Mouse (Mus musculus): Measurements from ENCODE around the gene Ppil2. TPM values are rescaled to one million over a fixed set of nuclear protein-coding genes. Genes with fewer than 3 reads are reported as not detected.

Gene Ppil2
- polyA plus RNA-seq (2015; fragmentation: Nextera tagmentation; extraction: Ambion mirVana) = 130 and 132 TPM in 2 replicates

DNA sequence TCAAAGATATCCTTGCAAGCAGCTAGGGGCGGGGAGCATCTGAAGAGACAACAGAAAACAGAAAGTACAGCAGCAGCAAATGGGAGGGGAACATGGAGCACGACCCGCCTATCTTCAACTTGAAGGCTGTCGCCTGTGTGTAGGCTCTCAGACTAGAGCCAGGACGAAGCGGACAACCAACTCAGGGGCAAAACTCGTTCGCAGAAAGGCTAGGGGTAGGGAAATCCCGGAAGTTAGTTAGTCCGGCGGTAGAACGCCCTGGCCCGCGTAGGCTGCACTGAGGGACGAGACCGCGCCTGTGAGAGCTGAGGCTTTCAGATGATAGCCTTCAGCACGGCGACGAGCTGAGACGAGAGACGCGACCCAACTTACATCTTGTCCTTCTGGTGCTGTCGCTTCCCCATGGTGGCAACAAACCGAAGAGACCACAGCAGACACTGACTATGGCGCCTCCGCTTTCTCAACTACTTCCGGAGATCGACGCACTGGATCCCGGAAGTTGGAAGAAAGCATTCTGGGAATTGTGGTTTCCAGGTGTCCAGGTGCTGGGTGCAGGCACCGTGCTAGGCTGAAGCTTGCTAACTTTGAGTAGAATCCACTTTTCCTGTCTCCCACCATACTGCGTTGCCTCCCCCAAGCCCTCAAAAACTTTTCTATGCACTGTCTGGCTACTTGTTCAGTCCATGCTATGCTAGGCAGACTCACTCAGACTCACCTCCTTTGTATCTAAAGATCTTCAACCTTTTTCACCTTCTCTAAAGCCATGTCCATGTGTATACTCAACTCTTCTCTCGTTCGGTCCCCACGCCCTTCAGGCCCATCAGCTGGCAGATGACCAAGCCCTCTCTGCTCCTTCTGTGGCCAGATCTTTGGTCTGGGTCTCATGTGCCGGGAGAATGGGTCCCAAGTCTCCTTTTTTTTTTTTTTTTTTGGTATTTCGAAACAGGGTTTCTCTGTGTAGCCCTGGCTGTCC lies at the start of gene Ppil2:
Gene Ppil2, minus strand, starts transcription at position 487 of the 973 bp plus-strand sequence.
- Histone ChIP-seq H3K27ac (ENCODE audit: low read length) (peak within 1 kb of the TSS; percentile 54; the same call in 1 of the 2 replicates), H3K27me3 (replicated peaks; ENCODE audit: control insufficient read depth, insufficient read depth, low read length) (no peaks in the 10 kb centered on the region), H3K9ac (ENCODE audit: low read depth, low read length) (peak within 1 kb of the TSS; percentile 86), H3K9me3 (ENCODE audit: control insufficient read depth, low read length) (no peaks in the 10 kb centered on the region), H3K36me3 (ENCODE audit: control insufficient read depth, insufficient read depth, low read length) (no peaks in the 10 kb centered on the region), H3K4me1 (ENCODE audit: control insufficient read depth, insufficient read depth, low read length) (peaks cover 5% of the 10 kb centered on the region), H3K4me3 (ENCODE audit: low read length) (peak within 1 kb of the TSS; percentile 92), H3K4me2 (ENCODE audit: low read depth, low read length) (peak within 1 kb of the TSS; percentile 52)
- 9% methylated on average over 38 of the region's 38 CpGs for whole genome bisulfite sequencing
- ATAC-seq = peak; percentile 90

DNA sequence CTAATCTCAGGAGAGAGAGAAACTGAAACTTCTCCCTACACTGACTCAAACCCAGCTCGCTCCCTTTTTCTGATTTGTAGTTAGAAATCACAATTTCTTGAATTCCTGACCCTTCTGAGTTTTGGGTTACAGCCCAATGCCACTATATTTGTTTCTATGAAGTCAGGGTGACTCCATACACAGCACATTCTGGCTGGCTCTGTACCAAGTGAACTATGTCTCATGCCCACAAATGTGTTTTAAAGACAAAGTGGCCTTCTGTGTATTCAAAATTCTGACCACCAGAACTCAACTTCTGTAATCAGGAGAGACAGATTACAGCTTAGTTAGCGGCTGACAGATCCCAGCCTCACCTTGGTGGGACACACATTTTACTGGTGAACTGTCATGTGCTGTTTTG lies 43.3 kb upstream of the Ppil2 start:
- Histone ChIP-seq H3K4me3 (ENCODE audit: low read length) (no peak overlapping the region), H3K9me3 (ENCODE audit: control insufficient read depth, low read length) (no peaks in the 10 kb centered on the region), H3K36me3 (ENCODE audit: control insufficient read depth, insufficient read depth, low read length) (peaks cover 1% of the 10 kb centered on the region), H3K27ac (ENCODE audit: low read length) (no peak overlapping the region), H3K27me3 (replicated peaks; ENCODE audit: control insufficient read depth, insufficient read depth, low read length) (no peaks in the 10 kb centered on the region), H3K4me1 (ENCODE audit: control insufficient read depth, insufficient read depth, low read length) (peaks cover 2% of the 10 kb centered on the region; the same call in 1 of the 2 replicates), H3K4me2 (ENCODE audit: low read depth, low read length) (no peak overlapping the region), H3K9ac (ENCODE audit: low read depth, low read length) (no peak overlapping the region)
- 99% methylated on average over 2 of the region's 2 CpGs for WGBS
- ATAC-seq = no peak

DNA sequence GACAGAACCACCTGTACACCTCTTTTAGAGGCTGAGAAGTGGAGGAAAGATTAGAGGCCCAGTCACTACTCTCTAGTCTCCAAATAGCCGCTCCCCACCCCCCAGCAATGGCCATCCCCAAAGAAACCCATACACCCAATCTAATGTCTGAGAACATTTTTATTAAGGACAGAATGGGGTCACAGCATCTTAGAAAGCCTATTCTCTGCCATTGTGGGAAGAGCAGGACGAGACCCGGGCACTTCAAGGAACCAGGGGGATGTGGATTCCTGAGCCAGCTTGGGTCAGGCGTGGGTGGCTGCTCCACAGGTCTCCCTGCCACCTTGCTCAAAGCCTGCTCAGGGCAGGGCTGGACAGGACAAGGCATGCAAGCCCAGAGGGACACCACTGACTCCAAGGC lies 40.8 kb upstream of the Ppil2 start:
- Histone ChIP-seq H3K4me3 (ENCODE audit: low read length) (no peak overlapping the region), H3K36me3 (ENCODE audit: control insufficient read depth, insufficient read depth, low read length) (no peaks in the 10 kb centered on the region), H3K9me3 (ENCODE audit: control insufficient read depth, low read length) (no peaks in the 10 kb centered on the region), H3K4me1 (ENCODE audit: control insufficient read depth, insufficient read depth, low read length) (peaks cover 10% of the 10 kb centered on the region), H3K27ac (ENCODE audit: low read length) (no peak overlapping the region), H3K9ac (ENCODE audit: low read depth, low read length) (no peak overlapping the region), H3K4me2 (ENCODE audit: low read depth, low read length) (no peak overlapping the region), H3K27me3 (replicated peaks; ENCODE audit: control insufficient read depth, insufficient read depth, low read length) (no peaks in the 10 kb centered on the region)
- WGBS = 98% methylated on average over 4 of the region's 4 CpGs
- ATAC-seq = no peak

DNA sequence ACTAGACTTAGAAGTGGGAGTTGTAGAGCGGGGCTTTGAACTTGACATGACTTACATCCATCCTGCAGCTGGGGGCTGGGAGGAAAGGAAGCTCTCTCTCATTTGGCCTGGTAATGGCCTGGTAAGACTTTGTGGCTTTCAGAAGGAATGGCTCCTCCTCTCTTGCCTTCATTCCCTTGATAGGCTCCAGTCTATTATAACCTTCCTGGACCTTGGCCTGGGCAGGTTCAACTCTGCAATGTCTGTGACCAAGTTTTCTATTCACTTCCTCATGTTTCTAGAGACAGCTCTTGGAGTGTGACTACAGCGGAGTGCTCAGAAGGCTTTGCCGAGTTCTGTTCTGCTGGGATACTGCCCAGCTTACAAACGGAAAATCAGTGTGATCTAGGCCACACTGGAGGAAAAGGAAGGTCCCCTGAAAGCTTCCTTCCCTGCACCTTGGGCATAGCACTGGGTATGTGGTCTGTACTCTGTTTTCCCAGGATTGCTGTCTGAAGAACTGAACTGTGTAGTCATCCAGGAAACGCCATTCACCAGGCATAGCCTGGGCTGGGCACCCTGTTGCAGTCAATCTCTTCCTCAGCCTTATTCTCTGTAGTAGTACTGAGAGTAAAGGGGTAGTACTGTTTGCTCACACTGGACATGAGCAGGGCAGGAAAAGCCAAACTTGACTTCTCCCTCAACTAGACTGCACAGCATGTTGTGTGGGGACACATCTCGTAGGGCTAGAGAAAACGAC lies 39.6 kb upstream of the Ppil2 start:
- Histone ChIP-seq H3K9ac (ENCODE audit: low read depth, low read length) (peak overlapping the region; percentile 34; the same call in 1 of the 2 replicates), H3K4me2 (ENCODE audit: low read depth, low read length) (peak overlapping the region; percentile 32; the same call in 1 of the 2 replicates), H3K27me3 (replicated peaks; ENCODE audit: control insufficient read depth, insufficient read depth, low read length) (no peaks in the 10 kb centered on the region), H3K4me1 (ENCODE audit: control insufficient read depth, insufficient read depth, low read length) (peaks cover 10% of the 10 kb centered on the region), H3K36me3 (ENCODE audit: control insufficient read depth, insufficient read depth, low read length) (no peaks in the 10 kb centered on the region), H3K27ac (ENCODE audit: low read length) (peak overlapping the region; percentile 95), H3K4me3 (ENCODE audit: low read length) (0 out of 2 replicates have a peak overlapping the region, but pooled peaks have one; percentile 8), H3K9me3 (ENCODE audit: control insufficient read depth, low read length) (no peaks in the 10 kb centered on the region)
- peak; percentile 82 for ATAC-seq
- 74% methylated on average over 7 of the region's 7 CpGs for WGBS

DNA sequence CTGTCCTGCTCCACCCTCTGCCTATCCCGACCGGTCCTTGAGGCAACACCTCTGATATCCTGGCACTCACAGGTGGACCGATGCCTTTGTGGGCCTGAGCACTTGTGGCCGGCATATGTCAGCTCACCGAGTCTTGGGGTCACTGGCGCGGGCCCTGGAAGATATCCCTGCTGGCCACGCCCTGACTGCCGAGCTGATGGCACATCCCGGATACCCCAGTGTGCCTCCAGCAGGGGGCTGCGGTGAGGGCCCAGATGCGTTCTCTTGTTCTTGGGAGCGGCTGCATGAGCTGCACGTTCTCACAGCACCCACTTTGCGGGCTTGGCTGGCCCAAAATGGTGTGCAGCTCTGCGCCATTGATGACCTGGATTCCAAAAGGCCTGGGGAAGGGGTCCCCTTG lies 37.0 kb upstream of the Ppil2 start:
- Histone ChIP-seq H3K4me2 (ENCODE audit: low read depth, low read length) (peak overlapping the region; percentile 99), H3K27me3 (replicated peaks; ENCODE audit: control insufficient read depth, insufficient read depth, low read length) (no peaks in the 10 kb centered on the region), H3K9ac (ENCODE audit: low read depth, low read length) (peak overlapping the region; percentile 81), H3K4me3 (ENCODE audit: low read length) (peak overlapping the region; percentile 77), H3K9me3 (ENCODE audit: control insufficient read depth, low read length) (no peaks in the 10 kb centered on the region), H3K27ac (ENCODE audit: low read length) (0 out of 2 replicates have a peak overlapping the region, but pooled peaks have one; percentile 3), H3K36me3 (ENCODE audit: control insufficient read depth, insufficient read depth, low read length) (no peaks in the 10 kb centered on the region), H3K4me1 (ENCODE audit: control insufficient read depth, insufficient read depth, low read length) (peaks cover 13% of the 10 kb centered on the region)
- peak; percentile 22 for ATAC-seq
- WGBS = 15% methylated on average over 16 of the region's 16 CpGs

DNA sequence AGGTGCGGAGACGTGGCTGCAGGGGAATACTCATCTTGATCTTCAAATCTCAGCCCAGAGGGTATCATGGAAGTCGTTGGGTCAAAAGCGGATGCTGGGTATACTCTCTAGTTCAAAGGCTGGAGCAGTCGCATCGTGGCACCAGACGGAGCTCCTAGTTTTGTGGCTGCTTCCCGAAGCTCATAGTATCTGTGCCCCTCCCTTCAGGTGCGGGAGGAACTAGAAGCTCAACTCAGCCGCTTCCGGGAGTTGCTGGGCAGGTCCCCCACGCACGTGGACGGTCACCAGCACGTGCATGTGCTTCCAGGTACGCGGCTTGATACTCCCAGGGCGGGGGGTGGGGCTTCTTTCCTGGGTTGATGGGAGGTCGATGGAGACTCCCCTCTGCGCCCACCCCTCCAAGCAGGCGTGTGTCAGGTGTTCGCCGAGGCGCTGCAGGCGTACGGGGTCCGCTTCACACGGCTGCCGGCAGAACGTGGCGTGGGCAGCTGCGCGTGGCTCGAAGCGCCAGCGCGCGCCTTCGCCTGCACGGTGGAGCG lies 36.4 kb upstream of the Ppil2 start:
- H3K4me3 ChIP-seq (ENCODE audit: low read length) = peak overlapping the region; percentile 77
- H3K27me3 ChIP-seq (replicated peaks; ENCODE audit: control insufficient read depth, insufficient read depth, low read length) = no peaks in the 10 kb centered on the region
- peaks cover 13% of the 10 kb centered on the region for H3K4me1 ChIP-seq (ENCODE audit: control insufficient read depth, insufficient read depth, low read length)
- under 1% methylated on average over 41 of the region's 41 CpGs for WGBS
- H3K4me2 ChIP-seq (ENCODE audit: low read depth, low read length) = peak overlapping the region; percentile 99
- H3K9ac ChIP-seq (ENCODE audit: low read depth, low read length) = peak overlapping the region; percentile 81
- H3K9me3 ChIP-seq (ENCODE audit: control insufficient read depth, low read length) = no peaks in the 10 kb centered on the region
- H3K36me3 ChIP-seq (ENCODE audit: control insufficient read depth, insufficient read depth, low read length) = no peaks in the 10 kb centered on the region
- ATAC-seq = peak; percentile 47
- peak overlapping the region; percentile 76 for H3K27ac ChIP-seq (ENCODE audit: low read length)

DNA sequence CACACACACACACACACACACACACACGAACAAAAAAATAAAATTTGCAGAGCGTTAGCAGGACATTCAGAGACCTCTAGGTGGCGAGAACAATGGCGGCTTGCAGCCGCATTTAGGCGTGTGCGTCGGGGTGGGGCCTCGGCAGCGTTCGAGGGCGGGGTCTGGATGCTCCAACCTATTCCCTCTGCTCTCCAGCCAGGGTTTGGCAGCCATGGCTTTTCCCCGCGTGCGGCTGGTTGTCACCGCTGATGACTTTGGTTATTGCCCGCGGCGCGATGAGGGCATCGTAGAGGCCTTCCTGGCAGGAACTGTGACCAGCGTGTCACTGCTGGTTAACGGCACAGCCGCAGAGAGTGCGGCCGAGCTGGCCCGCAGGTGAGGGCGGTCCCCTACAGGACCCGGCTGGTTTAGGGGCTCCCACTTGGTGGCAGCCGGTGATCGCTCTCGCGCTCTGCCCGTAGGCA lies 35.7 kb upstream of the Ppil2 start, which contains the start of gene Ccdc116:
Gene Ccdc116, minus strand, starts transcription at position 458 of the 464 bp plus-strand sequence.
- Histone ChIP-seq H3K27me3 (replicated peaks; ENCODE audit: control insufficient read depth, insufficient read depth, low read length) (no peaks in the 10 kb centered on the region), H3K9ac (ENCODE audit: low read depth, low read length) (peak within 1 kb of the TSS; percentile 81), H3K36me3 (ENCODE audit: control insufficient read depth, insufficient read depth, low read length) (no peaks in the 10 kb centered on the region), H3K4me1 (ENCODE audit: control insufficient read depth, insufficient read depth, low read length) (peaks cover 13% of the 10 kb centered on the region), H3K4me3 (ENCODE audit: low read length) (peak within 1 kb of the TSS; percentile 77), H3K9me3 (ENCODE audit: control insufficient read depth, low read length) (no peaks in the 10 kb centered on the region), H3K4me2 (ENCODE audit: low read depth, low read length) (peak within 1 kb of the TSS; percentile 99), H3K27ac (ENCODE audit: low read length) (peak within 1 kb of the TSS; percentile 76)
- peak; percentile 67 for ATAC-seq
- under 1% methylated on average over 34 of the region's 34 CpGs for WGBS

DNA sequence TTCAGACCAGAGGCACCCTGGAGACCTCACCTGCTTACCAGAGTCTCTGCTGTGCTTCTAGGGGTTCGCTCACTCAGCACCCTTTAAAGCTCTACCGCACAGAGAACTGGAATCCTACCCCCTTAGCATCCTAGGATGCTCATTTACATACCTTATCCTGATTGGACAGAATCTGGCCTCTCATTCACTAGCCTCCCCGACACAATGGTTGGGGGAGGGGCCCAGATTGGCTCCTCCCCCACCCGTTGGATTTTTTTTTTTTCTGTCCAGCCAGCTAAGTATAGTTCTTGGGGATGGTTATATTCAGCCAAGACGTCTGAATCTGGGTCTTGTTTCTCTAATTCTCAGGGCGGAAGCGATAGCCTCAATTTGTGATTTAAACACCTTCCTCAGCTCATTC lies 33.3 kb upstream of the Ppil2 start, which contains the start of gene Ydjc:
Gene Ydjc, plus strand, starts transcription at position 283 of the 400 bp plus-strand sequence.
- no peak for ATAC-seq
- no peak within 1 kb of the TSS for H3K4me2 ChIP-seq (ENCODE audit: low read depth, low read length)
- WGBS = 33% methylated on average over 7 of the region's 7 CpGs
- H3K9me3 ChIP-seq (ENCODE audit: control insufficient read depth, low read length) = no peaks in the 10 kb centered on the region
- no peaks in the 10 kb centered on the region for H3K36me3 ChIP-seq (ENCODE audit: control insufficient read depth, insufficient read depth, low read length)
- H3K27ac ChIP-seq (ENCODE audit: low read length) = no peak within 1 kb of the TSS
- H3K9ac ChIP-seq (ENCODE audit: low read depth, low read length) = no peak within 1 kb of the TSS
- H3K4me1 ChIP-seq (ENCODE audit: control insufficient read depth, insufficient read depth, low read length) = peaks cover 11% of the 10 kb centered on the region
- no peak within 1 kb of the TSS for H3K4me3 ChIP-seq (ENCODE audit: low read length)
- H3K27me3 ChIP-seq (replicated peaks; ENCODE audit: control insufficient read depth, insufficient read depth, low read length) = no peaks in the 10 kb centered on the region
